Mouse (Mus musculus) left cerebral cortex, adult 18-20 months (tissue): Measurements from ENCODE around the gene C7. TPM values are rescaled to one million over a fixed set of nuclear protein-coding genes. Genes with fewer than 3 reads are reported as not detected.

Source experiments
- DNase-seq, 2 experiments: peaks; one replicate each; pipeline ENCODE4 v3.0.0; 2021 to 2022; ENCODE audit warnings: low spot score in 2 of 2, mixed read lengths in 1 of 2
- total RNA-seq, 2 experiments: library from RNA; stranded (reverse); gene quantifications; 2 replicates each; pipeline ENCODE4 v1.2.3; 2021

Gene C7
- total RNA-seq, 2 experiments from 2014 or later: 0.35 to 0.74 TPM

DNA sequence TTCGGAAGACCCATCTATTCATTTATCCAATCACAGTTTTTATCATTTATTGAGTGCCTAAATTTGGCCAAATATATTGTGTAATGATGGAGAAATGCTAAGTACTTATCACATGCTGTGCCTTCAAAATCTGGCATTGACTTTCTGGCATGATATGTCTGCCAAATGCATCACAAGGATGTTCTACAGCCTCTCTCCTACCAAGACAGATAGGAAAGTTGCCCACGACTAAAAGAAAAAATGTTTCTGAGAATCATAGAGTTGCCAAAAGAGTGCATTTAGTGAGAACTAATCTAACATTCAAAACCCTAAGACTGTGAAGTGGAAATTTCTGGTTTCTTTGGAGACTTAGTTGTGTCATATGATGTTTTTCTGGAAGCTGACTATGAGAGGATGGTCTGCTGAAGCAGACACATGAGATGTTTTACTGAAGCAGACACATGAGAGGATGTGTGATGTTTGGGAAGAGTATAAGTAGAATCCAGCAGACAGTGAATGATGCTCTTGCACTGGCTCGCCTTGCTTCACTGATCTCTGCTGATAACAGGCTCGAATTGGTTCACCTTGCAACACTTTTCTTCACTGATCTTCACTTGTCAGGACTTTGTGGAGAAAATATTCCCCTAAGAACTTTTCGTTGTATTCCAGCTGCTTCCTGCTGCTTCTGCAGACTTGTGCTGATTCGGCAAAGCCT is 59.9 kb downstream of the C7 start:
- no peak for DNase-seq

DNA sequence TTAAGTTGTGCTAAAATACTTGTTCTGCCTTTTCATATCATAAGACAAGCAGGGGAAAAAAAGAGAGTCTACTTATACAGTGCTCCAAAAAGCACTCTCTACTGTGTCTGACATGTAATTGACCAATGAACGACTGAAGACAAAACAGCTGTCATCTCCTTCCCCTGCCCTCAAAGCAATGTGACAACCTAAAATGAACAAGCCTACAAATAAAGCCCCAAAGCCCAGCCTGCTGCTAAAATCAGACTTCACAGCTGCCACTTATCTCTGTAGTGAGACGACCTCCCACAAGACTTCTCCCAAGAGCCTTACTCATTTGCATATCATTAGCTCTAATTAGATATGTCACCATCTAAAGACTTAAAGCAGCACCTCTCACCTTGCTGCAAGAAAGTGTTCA is 60.6 kb downstream of the C7 start:
- DNase-seq: no peak

DNA sequence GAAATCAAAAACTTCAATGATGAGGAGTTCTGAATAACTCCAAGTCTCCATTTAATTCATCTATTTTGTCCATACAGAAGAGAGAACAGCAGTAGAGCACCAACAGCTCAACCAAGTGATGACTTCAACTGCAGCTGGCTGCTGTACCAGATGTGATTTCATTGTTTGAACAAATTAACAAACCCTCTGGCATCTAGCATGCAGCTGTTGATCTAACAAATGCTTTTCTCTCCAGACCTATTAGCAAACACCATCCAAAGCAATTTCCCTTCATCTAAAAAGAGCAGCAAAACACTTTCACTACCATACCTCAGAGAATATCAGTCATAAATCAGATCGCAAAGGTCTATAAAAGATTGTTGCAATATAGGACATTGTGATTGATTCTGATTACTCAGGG is 90.2 kb downstream of the C7 start:
- DNase-seq: no peak

Other genes starting within 250 kb of the C7 start
- gene Mroh2b, start 165.0 kb downstream of the C7 start, total RNA-seq: not detected
- gene Card6, start 44.8 kb upstream of the C7 start, total RNA-seq: 1 to 10 TPM; 1.3 to 2.1 TPM
- 100 to 1,000 TPM; 308 to 322 TPM for gene Rpl37, start 52.9 kb upstream of the C7 start, total RNA-seq
- gene Prkaa1, start 80.1 kb upstream of the C7 start, total RNA-seq: 10 to 100 TPM; 20.7 to 21.8 TPM
- 10 to 100 TPM; 88.2 to 88.4 TPM for gene Ttc33, start 121.8 kb upstream of the C7 start, total RNA-seq
- under 1 TPM; 0.63 to 0.87 TPM for gene Ptger4, start 180.4 kb upstream of the C7 start, total RNA-seq